Mouse (Mus musculus): ENCODE measurements around the gene Gtf2ird2.

The Gtf2ird2 gene

DNA sequence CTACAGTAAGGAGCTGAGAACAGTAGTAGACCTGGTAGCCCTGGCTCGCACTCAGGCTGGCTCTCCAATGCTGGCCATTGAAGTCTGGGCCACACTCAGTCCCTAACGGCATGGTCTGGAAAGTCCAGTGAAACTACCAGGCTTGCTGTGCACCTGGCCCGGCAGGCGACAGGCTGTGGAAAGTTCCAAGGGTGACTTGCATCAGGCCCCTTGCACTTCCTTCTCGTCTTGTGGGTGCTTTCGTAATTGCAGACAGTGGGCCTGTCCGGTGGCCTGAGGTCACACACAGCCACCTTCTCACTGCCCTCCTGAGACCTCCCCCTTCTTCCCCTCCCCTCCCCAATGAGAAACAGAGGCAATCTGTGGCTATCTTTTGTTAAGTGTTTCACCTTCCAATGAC, 48.7 kb downstream of the Gtf2ird2 start:
- H3K4me3 ChIP-seq (replicated peaks; ENCODE audit: low read length): no peak overlapping the region
- no peaks in the 10 kb centered on the region for H3K27me3 ChIP-seq (ENCODE audit: insufficient read depth, low read length)

DNA sequence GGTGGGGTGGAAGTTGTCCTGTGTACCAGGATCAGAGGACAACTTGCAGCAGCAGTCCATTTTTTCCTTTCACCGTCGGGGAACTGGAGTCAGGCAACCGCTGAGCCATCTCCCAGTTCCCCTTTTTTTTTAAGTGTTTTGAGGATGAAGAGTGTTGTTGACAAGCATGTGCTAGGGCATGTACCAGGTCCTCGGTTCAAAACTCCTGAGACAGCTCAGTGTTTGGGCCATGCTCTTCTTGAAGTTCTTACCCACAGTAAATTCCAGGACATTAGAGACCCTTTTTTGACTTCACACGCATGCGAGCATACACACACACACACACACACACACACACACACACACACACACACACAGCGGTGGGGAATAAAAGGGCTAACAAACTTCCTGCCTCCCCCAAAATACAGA, 49.4 kb downstream of the Gtf2ird2 start:
- no peaks in the 10 kb centered on the region for H3K9me3 ChIP-seq (ENCODE audit: low read length)
- no peak for TF ChIP-seq CTCF (conservative IDR thresholded peaks at IDR 0.05; ENCODE audit: low read length)
- no peak for TF ChIP-seq POU5F1 (IDR thresholded peaks at IDR 0.05; ENCODE audit: borderline replicate concordance, low read length)
- no peak for TF ChIP-seq NANOG (IDR thresholded peaks at IDR 0.05; ENCODE audit: borderline replicate concordance, low read length)
- peaks cover 31% of the 10 kb centered on the region for H3K36me3 ChIP-seq (ENCODE audit: insufficient read depth, low read length)
- H3K27me3 ChIP-seq (ENCODE audit: insufficient read depth, low read length): no peaks in the 10 kb centered on the region
- peaks cover 62% of the 10 kb centered on the region for H3K4me1 ChIP-seq (replicated peaks; ENCODE audit: low read depth, low read length)
- H3K4me3 ChIP-seq (replicated peaks; ENCODE audit: low read length): no peak overlapping the region

More for the DNA sequence above, 48.7 kb downstream of the Gtf2ird2 start:
- no peak for TF ChIP-seq CTCF (conservative IDR thresholded peaks at IDR 0.05; ENCODE audit: low read length)
- TF ChIP-seq POU5F1 (IDR thresholded peaks at IDR 0.05; ENCODE audit: borderline replicate concordance, low read length): no peak
- no peak for TF ChIP-seq NANOG (IDR thresholded peaks at IDR 0.05; ENCODE audit: borderline replicate concordance, low read length)
- H3K36me3 ChIP-seq (ENCODE audit: insufficient read depth, low read length): peaks cover 24% of the 10 kb centered on the region
- H3K4me1 ChIP-seq (replicated peaks; ENCODE audit: low read depth, low read length): peaks cover 59% of the 10 kb centered on the region
- no peaks in the 10 kb centered on the region for H3K9me3 ChIP-seq (ENCODE audit: low read length)

DNA sequence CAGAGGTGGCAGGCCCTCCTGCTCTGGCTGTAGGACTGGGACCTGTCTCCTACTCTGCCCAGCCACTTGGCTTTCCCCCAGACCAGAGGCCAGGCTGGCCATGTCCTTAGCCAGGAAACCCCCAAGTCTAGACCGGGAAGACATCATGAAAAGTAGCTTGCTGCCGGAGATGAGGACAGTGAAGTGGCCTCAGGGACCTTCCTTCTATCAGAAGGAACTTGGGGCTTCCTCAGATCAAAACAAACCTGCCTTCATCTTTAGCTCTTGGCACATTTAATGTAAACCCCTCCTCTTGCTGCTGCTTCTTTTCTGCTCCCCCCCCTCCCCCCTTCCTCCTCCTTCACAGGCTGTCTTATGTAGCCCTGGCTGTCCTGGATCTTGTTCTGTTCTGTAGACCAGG, 50.4 kb downstream of the Gtf2ird2 start:
- TF ChIP-seq POU5F1 (IDR thresholded peaks at IDR 0.05; ENCODE audit: borderline replicate concordance, low read length) (no peak), NANOG (IDR thresholded peaks at IDR 0.05; ENCODE audit: borderline replicate concordance, low read length) (no peak), CTCF (conservative IDR thresholded peaks at IDR 0.05; ENCODE audit: low read length) (no peak)
- peaks cover 40% of the 10 kb centered on the region for H3K36me3 ChIP-seq (ENCODE audit: insufficient read depth, low read length)
- no peak overlapping the region for H3K4me3 ChIP-seq (replicated peaks; ENCODE audit: low read length)
- H3K9me3 ChIP-seq (ENCODE audit: low read length): no peaks in the 10 kb centered on the region
- H3K4me1 ChIP-seq (replicated peaks; ENCODE audit: low read depth, low read length): peaks cover 71% of the 10 kb centered on the region
- H3K27me3 ChIP-seq (ENCODE audit: insufficient read depth, low read length): no peaks in the 10 kb centered on the region

DNA sequence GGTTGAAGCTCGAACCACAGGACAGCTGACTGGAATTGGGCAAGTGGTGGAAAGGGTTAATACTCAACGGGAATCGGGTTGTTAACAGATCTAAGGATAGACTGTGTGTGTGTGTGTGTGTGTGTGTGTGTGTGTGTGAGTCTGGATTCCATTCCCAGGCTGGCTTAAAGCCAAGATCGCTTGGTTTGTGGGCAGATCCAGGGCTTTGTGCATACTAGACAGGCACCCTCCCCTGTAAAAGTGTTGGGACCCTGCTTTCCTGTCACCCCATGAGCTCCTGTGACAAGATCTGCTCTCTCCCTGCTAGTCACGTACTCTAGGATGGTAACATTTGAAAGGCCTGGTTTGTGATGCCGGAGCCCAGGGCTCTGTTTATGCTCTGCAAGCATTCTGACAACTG, 51.3 kb downstream of the Gtf2ird2 start:
- Histone ChIP-seq H3K36me3 (ENCODE audit: insufficient read depth, low read length) (peaks cover 49% of the 10 kb centered on the region), H3K27me3 (ENCODE audit: insufficient read depth, low read length) (no peaks in the 10 kb centered on the region), H3K9me3 (ENCODE audit: low read length) (no peaks in the 10 kb centered on the region), H3K4me1 (replicated peaks; ENCODE audit: low read depth, low read length) (peaks cover 72% of the 10 kb centered on the region), H3K4me3 (replicated peaks; ENCODE audit: low read length) (no peak overlapping the region)
- TF ChIP-seq CTCF (conservative IDR thresholded peaks at IDR 0.05; ENCODE audit: low read length) (no peak), NANOG (IDR thresholded peaks at IDR 0.05; ENCODE audit: borderline replicate concordance, low read length) (no peak), POU5F1 (IDR thresholded peaks at IDR 0.05; ENCODE audit: borderline replicate concordance, low read length) (no peak)

- H3K9me3 ChIP-seq (ENCODE audit: low read length): no peaks in the 10 kb centered on the region
- no peak for TF ChIP-seq CTCF (conservative IDR thresholded peaks at IDR 0.05; ENCODE audit: low read length)
- no peak for TF ChIP-seq POU5F1 (IDR thresholded peaks at IDR 0.05; ENCODE audit: borderline replicate concordance, low read length)
- no peak for TF ChIP-seq NANOG (IDR thresholded peaks at IDR 0.05; ENCODE audit: borderline replicate concordance, low read length)
- H3K4me3 ChIP-seq (replicated peaks; ENCODE audit: low read length): no peak overlapping the region
- H3K27me3 ChIP-seq (ENCODE audit: insufficient read depth, low read length): no peaks in the 10 kb centered on the region
- H3K4me1 ChIP-seq (replicated peaks; ENCODE audit: low read depth, low read length): peaks cover 70% of the 10 kb centered on the region
- peaks cover 61% of the 10 kb centered on the region for H3K36me3 ChIP-seq (ENCODE audit: insufficient read depth, low read length)
Observed at GRCm38 (mm10) chr5:134236241-134236640, 52.4 kb downstream of the Gtf2ird2 start.

- no peaks in the 10 kb centered on the region for H3K9me3 ChIP-seq (ENCODE audit: low read length)
- H3K4me3 ChIP-seq (replicated peaks; ENCODE audit: low read length): no peak overlapping the region
- TF ChIP-seq POU5F1 (IDR thresholded peaks at IDR 0.05; ENCODE audit: borderline replicate concordance, low read length) (no peak), NANOG (IDR thresholded peaks at IDR 0.05; ENCODE audit: borderline replicate concordance, low read length) (no peak), CTCF (conservative IDR thresholded peaks at IDR 0.05; ENCODE audit: low read length) (no peak)
- peaks cover 64% of the 10 kb centered on the region for H3K4me1 ChIP-seq (replicated peaks; ENCODE audit: low read depth, low read length)
- no peaks in the 10 kb centered on the region for H3K27me3 ChIP-seq (ENCODE audit: insufficient read depth, low read length)
- H3K36me3 ChIP-seq (ENCODE audit: insufficient read depth, low read length): peaks cover 66% of the 10 kb centered on the region
Observed at GRCm38 (mm10) chr5:134236796-134237195, 53.0 kb downstream of the Gtf2ird2 start.

DNA sequence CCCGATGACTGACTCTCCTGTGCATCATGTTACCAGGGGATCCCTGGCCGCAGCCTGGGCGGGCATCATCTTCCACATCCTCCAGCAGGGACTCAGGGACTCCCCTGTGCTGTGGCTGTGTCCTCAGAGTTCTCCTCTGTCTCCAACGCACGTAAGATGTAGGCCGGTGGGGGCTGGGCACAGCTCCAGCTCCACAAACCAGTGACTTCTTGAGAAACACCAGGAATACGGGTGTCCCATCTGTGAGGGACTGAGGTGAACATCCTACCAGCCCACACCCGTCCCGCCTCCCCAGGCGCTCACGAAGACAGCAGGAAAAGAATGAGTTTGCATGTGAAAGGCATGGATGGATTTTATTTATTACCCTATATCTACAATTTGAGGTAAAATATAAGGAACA, 53.7 kb downstream of the Gtf2ird2 start:
- Histone ChIP-seq H3K9me3 (ENCODE audit: low read length) (no peaks in the 10 kb centered on the region), H3K4me3 (replicated peaks; ENCODE audit: low read length) (no peak overlapping the region), H3K36me3 (ENCODE audit: insufficient read depth, low read length) (peaks cover 73% of the 10 kb centered on the region), H3K4me1 (replicated peaks; ENCODE audit: low read depth, low read length) (peaks cover 57% of the 10 kb centered on the region), H3K27me3 (ENCODE audit: insufficient read depth, low read length) (no peaks in the 10 kb centered on the region)
- TF ChIP-seq CTCF (conservative IDR thresholded peaks at IDR 0.05; ENCODE audit: low read length) (no peak), NANOG (IDR thresholded peaks at IDR 0.05; ENCODE audit: borderline replicate concordance, low read length) (no peak), POU5F1 (IDR thresholded peaks at IDR 0.05; ENCODE audit: borderline replicate concordance, low read length) (no peak)

GRCm38 (mm10) chr5:134237936-134238760, 54.3 kb downstream of the Gtf2ird2 start:
- no peaks in the 10 kb centered on the region for H3K9me3 ChIP-seq (ENCODE audit: low read length)
- H3K36me3 ChIP-seq (ENCODE audit: insufficient read depth, low read length): peaks cover 80% of the 10 kb centered on the region
- no peaks in the 10 kb centered on the region for H3K27me3 ChIP-seq (ENCODE audit: insufficient read depth, low read length)
- no peak for TF ChIP-seq POU5F1 (IDR thresholded peaks at IDR 0.05; ENCODE audit: borderline replicate concordance, low read length)
- TF ChIP-seq NANOG (IDR thresholded peaks at IDR 0.05; ENCODE audit: borderline replicate concordance, low read length): no peak
- no peak for TF ChIP-seq CTCF (conservative IDR thresholded peaks at IDR 0.05; ENCODE audit: low read length)
- H3K4me1 ChIP-seq (replicated peaks; ENCODE audit: low read depth, low read length): peaks cover 54% of the 10 kb centered on the region
- peak overlapping the region; percentile 26; the same call in 1 of the 2 replicates for H3K4me3 ChIP-seq (replicated peaks; ENCODE audit: low read length)
